Mouse (Mus musculus) ES-Bruce4 (cell line): Measurements from ENCODE around the gene Zfp296.

Source experiments
- CTCF ChIP-seq: IDR thresholded peaks from one replicate; pipeline ENCODE4 v1.8.1; 2011; ENCODE audit warnings: low read depth, low read length
- POLR2A ChIP-seq: IDR thresholded peaks from one replicate; pipeline ENCODE4 v1.8.1; 2011; ENCODE audit warnings: low read length; ENCODE audit not compliant: insufficient read depth

- TF ChIP-seq POLR2A (no peak), CTCF (no peak)
These were observed 1.5 kb upstream of the Zfp296 start for GRCm38 (mm10) chr7:19575559-19575958.
